Mouse (Mus musculus) stomach, embryonic 16.5 days (tissue): Measurements from ENCODE around the gene Tas1r1. TPM values are rescaled to one million over a fixed set of nuclear protein-coding genes. Genes with fewer than 3 reads are reported as not detected.

Experiments used
- ATAC-seq: fragments of 200-750 bp; cut with Nextera tagmentation; 2 replicates; pipeline ENCODE4 v1.8.0; 2017; ENCODE audit warnings: moderate number of reproducible peaks, moderate TSS enrichment; ENCODE audit not compliant: insufficient read depth, low FRiP score
- H3K27ac ChIP-seq: fragments of 300-500 bp; sonication (generic); 2 replicates; pipeline ENCODE4 v1.5.1; 2014; ENCODE audit warnings: low read length
- H3K27me3 ChIP-seq: fragments of 300-500 bp; sonication (generic); 2 replicates; pipeline ENCODE4 v1.6.1; 2014; ENCODE audit warnings: low read length, control low read depth, mixed read lengths; ENCODE audit not compliant: control insufficient read depth, insufficient read depth
- H3K36me3 ChIP-seq: fragments of 300-500 bp; sonication (generic); 2 replicates; pipeline ENCODE4 v1.6.1; 2014; ENCODE audit warnings: low read length; ENCODE audit not compliant: control insufficient read depth, insufficient read depth
- H3K4me1 ChIP-seq: fragments of 300-500 bp; sonication (generic); 2 replicates; pipeline ENCODE4 v1.6.1; 2014; ENCODE audit warnings: low read length, control low read depth, mixed read lengths; ENCODE audit not compliant: control insufficient read depth, insufficient read depth
- H3K4me2 ChIP-seq: fragments of 300-500 bp; sonication (generic); 2 replicates; pipeline ENCODE4 v1.6.1; 2014; ENCODE audit warnings: low read depth, low read length, mixed read lengths
- H3K4me3 ChIP-seq: fragments of 300-500 bp; sonication (generic); replicated peaks from 2 replicates; pipeline ENCODE4 v1.5.1; 2014; ENCODE audit warnings: mild to moderate bottlenecking, low read length
- H3K9ac ChIP-seq: fragments of 300-500 bp; sonication (generic); 2 replicates; pipeline ENCODE4 v1.6.1; 2014; ENCODE audit warnings: low read length
- H3K9me3 ChIP-seq: fragments of 300-500 bp; sonication (generic); replicated peaks from 2 replicates; pipeline ENCODE4 v1.6.1; 2016; ENCODE audit warnings: low read length, control low read depth; ENCODE audit not compliant: control insufficient read depth
- WGBS: fragments of 180-500 bp; shearing (Covaris S2); extraction: QIAGEN DNeasy Blood & Tissue Kit; methylation state at CpG from one replicate; pipeline ENCODE4 v1.1.7; 2014; 5-methylcytosine and 5-hydroxymethylcytosine counted together
- polyA plus RNA-seq: library from polyadenylated mRNA; unstranded; fragments of >200 nt; fragmentation: Nextera tagmentation; extraction: Ambion mirVana; gene quantifications from 2 replicates; pipeline ENCODE4 v1.2.1, GENCODE M21; 2015

The Tas1r1 gene
- polyA plus RNA-seq, 1 experiment from 2014 or later = 0.37 TPM

- H3K4me3 ChIP-seq = no peak overlapping the region
- no peaks in the 10 kb centered on the region for H3K27me3 ChIP-seq
- no peak overlapping the region for H3K9ac ChIP-seq
- 91% methylated on average over 21 of the region's 21 CpGs for WGBS
- peaks cover 3% of the 10 kb centered on the region; the same call in 1 of the 2 replicates for H3K4me1 ChIP-seq
- H3K36me3 ChIP-seq = peaks cover 18% of the 10 kb centered on the region
- no peak for ATAC-seq
- H3K27ac ChIP-seq = peak overlapping the region; percentile 19; the same call in 1 of the 2 replicates
- H3K9me3 ChIP-seq = no peaks in the 10 kb centered on the region
- H3K4me2 ChIP-seq = no peak overlapping the region
Observed at GRCm38 (mm10) chr4:152020024-152020423, 18.3 kb downstream of the Tas1r1 start.

GRCm38 (mm10) chr4:152019073-152019472, 19.3 kb downstream of the Tas1r1 start:
- peaks cover 21% of the 10 kb centered on the region for H3K36me3 ChIP-seq
- WGBS = 78% methylated on average over 6 of the region's 6 CpGs
- H3K4me2 ChIP-seq = no peak overlapping the region
- no peaks in the 10 kb centered on the region for H3K27me3 ChIP-seq
- H3K9ac ChIP-seq = no peak overlapping the region
- H3K4me3 ChIP-seq = no peak overlapping the region
- no peak for ATAC-seq
- peak overlapping the region; percentile 29; the same call in 1 of the 2 replicates for H3K27ac ChIP-seq
- 0 out of 2 replicates have a peak, but pooled peaks cover 3% of the 10 kb centered on the region for H3K4me1 ChIP-seq
- H3K9me3 ChIP-seq = no peaks in the 10 kb centered on the region

GRCm38 (mm10) chr4:152013036-152013813, 25.1 kb downstream of the Tas1r1 start:
- WGBS = 84% methylated on average over 12 of the region's 12 CpGs
- no peak for ATAC-seq
- Histone ChIP-seq H3K27me3 (no peaks in the 10 kb centered on the region), H3K9ac (no peak overlapping the region), H3K4me2 (no peak overlapping the region), H3K4me1 (peaks cover 28% of the 10 kb centered on the region), H3K36me3 (peaks cover 9% of the 10 kb centered on the region; the same call in 1 of the 2 replicates), H3K4me3 (no peak overlapping the region), H3K27ac (no peak overlapping the region), H3K9me3 (no peaks in the 10 kb centered on the region)

- H3K4me3 ChIP-seq = no peak overlapping the region
- ATAC-seq = no peak
- peak overlapping the region; percentile 99; the same call in 1 of the 2 replicates for H3K4me2 ChIP-seq
- H3K27me3 ChIP-seq = no peaks in the 10 kb centered on the region
- peaks cover 38% of the 10 kb centered on the region for H3K4me1 ChIP-seq
- H3K9ac ChIP-seq = no peak overlapping the region
- peaks cover 7% of the 10 kb centered on the region; the same call in 1 of the 2 replicates for H3K36me3 ChIP-seq
- H3K9me3 ChIP-seq = no peaks in the 10 kb centered on the region
- H3K27ac ChIP-seq = no peak overlapping the region
- WGBS = 83% methylated on average over 16 of the region's 16 CpGs
Observed at GRCm38 (mm10) chr4:152012109-152012508, 26.3 kb downstream of the Tas1r1 start.

- 61% methylated on average over 8 of the region's 8 CpGs for WGBS
- Histone ChIP-seq H3K27ac (peak overlapping the region; percentile 93), H3K9ac (peak overlapping the region; percentile 82), H3K4me1 (peaks cover 43% of the 10 kb centered on the region), H3K27me3 (no peaks in the 10 kb centered on the region), H3K4me3 (peak overlapping the region; percentile 68), H3K36me3 (peaks cover 7% of the 10 kb centered on the region; the same call in 1 of the 2 replicates), H3K9me3 (no peaks in the 10 kb centered on the region), H3K4me2 (peak overlapping the region; percentile 99)
- ATAC-seq = no peak
Observed at GRCm38 (mm10) chr4:152011171-152011760, 27.1 kb downstream of the Tas1r1 start.

- 12% methylated on average over 13 of the region's 13 CpGs for WGBS
- H3K27ac ChIP-seq = peak overlapping the region; percentile 93
- H3K4me2 ChIP-seq = peak overlapping the region; percentile 99
- ATAC-seq = peak; percentile 1; the same call in 1 of the 2 replicates
- H3K4me3 ChIP-seq = peak overlapping the region; percentile 68
- peaks cover 7% of the 10 kb centered on the region; the same call in 1 of the 2 replicates for H3K36me3 ChIP-seq
- peak overlapping the region; percentile 82 for H3K9ac ChIP-seq
- H3K27me3 ChIP-seq = no peaks in the 10 kb centered on the region
- no peaks in the 10 kb centered on the region for H3K9me3 ChIP-seq
- peaks cover 43% of the 10 kb centered on the region for H3K4me1 ChIP-seq
Observed at GRCm38 (mm10) chr4:152010707-152011134, 27.6 kb downstream of the Tas1r1 start.

GRCm38 (mm10) chr4:152010091-152010706, 28.2 kb downstream of the Tas1r1 start:
- ATAC-seq = peak; percentile 42; the same call in 1 of the 2 replicates
- Histone ChIP-seq H3K27me3 (no peaks in the 10 kb centered on the region), H3K9ac (peak overlapping the region; percentile 82), H3K4me2 (peak overlapping the region; percentile 99), H3K9me3 (no peaks in the 10 kb centered on the region), H3K27ac (peak overlapping the region; percentile 93), H3K36me3 (peaks cover 3% of the 10 kb centered on the region; the same call in 1 of the 2 replicates), H3K4me1 (peaks cover 43% of the 10 kb centered on the region), H3K4me3 (peak overlapping the region; percentile 68)
- 1% methylated on average over 10 of the region's 10 CpGs for WGBS

- Histone ChIP-seq H3K9me3 (no peaks in the 10 kb centered on the region), H3K36me3 (peaks cover 3% of the 10 kb centered on the region; the same call in 1 of the 2 replicates), H3K4me2 (peak overlapping the region; percentile 99), H3K4me1 (peaks cover 43% of the 10 kb centered on the region), H3K4me3 (peak overlapping the region; percentile 68), H3K27me3 (no peaks in the 10 kb centered on the region), H3K27ac (peak overlapping the region; percentile 93), H3K9ac (peak overlapping the region; percentile 82)
- WGBS = under 1% methylated on average over 112 of the region's 115 CpGs
- ATAC-seq = peak; percentile 53
Observed at GRCm38 (mm10) chr4:152009076-152010051, 29.0 kb downstream of the Tas1r1 start.
